Mouse (Mus musculus): ENCODE data around the gene Atp2b1. TPM values are rescaled to one million over a fixed set of nuclear protein-coding genes. Genes with fewer than 3 reads are reported as not detected.

The Atp2b1 gene
- polyA plus RNA-seq, 1 experiment from 2014 or later: 330 TPM

DNA sequence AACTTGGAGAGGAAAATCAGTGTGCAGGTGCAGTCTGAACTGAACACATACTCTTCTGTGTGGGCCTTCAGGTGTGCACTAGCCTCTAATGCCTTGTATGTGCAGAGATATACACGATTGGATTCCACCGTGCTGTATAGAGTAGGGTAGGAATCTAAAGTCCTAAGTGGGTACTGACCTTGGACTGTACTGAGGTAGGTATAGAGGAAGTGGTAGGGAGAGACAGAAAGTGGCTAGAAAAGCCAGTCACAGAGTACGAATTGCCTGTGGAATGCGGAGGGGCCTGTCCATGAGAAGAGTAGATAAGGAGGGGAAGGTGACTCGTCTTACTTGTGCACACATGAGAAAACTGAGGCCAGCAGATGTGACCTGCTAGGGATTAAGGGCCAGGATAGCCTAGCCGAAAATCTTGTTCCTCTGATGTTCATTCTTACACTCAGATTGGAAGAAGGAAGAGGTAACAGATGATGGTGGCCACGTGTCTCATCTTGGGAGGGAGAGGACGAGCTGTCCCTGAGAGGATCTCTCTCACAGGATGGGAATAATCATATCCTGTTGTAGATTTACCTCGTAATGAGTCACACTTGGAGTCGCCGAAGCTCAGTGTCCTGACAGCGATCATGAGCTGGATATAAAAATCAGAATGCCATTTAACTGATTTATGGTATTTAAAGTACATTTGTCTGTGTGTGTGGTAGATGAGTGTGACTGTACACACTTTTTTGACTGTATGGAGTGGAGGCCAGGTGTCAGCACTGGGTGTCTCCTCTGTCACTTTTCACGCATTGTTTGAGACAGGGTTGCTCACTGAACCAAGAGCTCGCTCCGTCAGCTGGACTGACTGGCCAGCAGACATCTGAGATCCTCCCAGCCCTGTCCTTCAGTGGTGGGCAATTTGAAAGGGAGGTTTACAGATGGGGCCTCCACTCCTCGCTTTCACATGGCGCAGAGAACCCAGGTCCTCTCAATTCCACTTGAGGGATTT is 37.4 kb downstream of the Atp2b1 start:
- no peak overlapping the region for H3K27ac ChIP-seq (ENCODE audit: low read depth, low read length)
- no peak overlapping the region for H3K4me3 ChIP-seq (ENCODE audit: low read length)
- H3K9me3 ChIP-seq (ENCODE audit: control insufficient read depth, low read length): no peaks in the 10 kb centered on the region
- no peak for ATAC-seq
- no peak overlapping the region for H3K4me2 ChIP-seq (ENCODE audit: low read length)
- H3K4me1 ChIP-seq (ENCODE audit: control insufficient read depth, insufficient read depth, low read depth, low read length): peaks cover 6% of the 10 kb centered on the region; the same call in 1 of the 2 replicates
- 90% methylated on average over 17 of the region's 17 CpGs for WGBS
- no peak overlapping the region for H3K9ac ChIP-seq (ENCODE audit: low read depth, low read length)
- no peaks in the 10 kb centered on the region for H3K36me3 ChIP-seq (ENCODE audit: control insufficient read depth, insufficient read depth, low read length)
- no peaks in the 10 kb centered on the region for H3K27me3 ChIP-seq (replicated peaks; ENCODE audit: control insufficient read depth, insufficient read depth, low read length)

- H3K9me3 ChIP-seq (ENCODE audit: control insufficient read depth, low read length): no peaks in the 10 kb centered on the region
- H3K4me3 ChIP-seq (ENCODE audit: low read length): no peak overlapping the region
- no peaks in the 10 kb centered on the region for H3K4me1 ChIP-seq (ENCODE audit: control insufficient read depth, insufficient read depth, low read depth, low read length)
- WGBS: 90% methylated on average over 12 of the region's 12 CpGs
- H3K36me3 ChIP-seq (ENCODE audit: control insufficient read depth, insufficient read depth, low read length): no peaks in the 10 kb centered on the region
- no peak overlapping the region for H3K4me2 ChIP-seq (ENCODE audit: low read length)
- no peaks in the 10 kb centered on the region for H3K27me3 ChIP-seq (replicated peaks; ENCODE audit: control insufficient read depth, insufficient read depth, low read length)
- no peak for ATAC-seq
- H3K27ac ChIP-seq (ENCODE audit: low read depth, low read length): no peak overlapping the region
- H3K9ac ChIP-seq (ENCODE audit: low read depth, low read length): no peak overlapping the region
Measured at GRCm38 (mm10) chr10:98954230-98954993, 40.2 kb downstream of the Atp2b1 start.

DNA sequence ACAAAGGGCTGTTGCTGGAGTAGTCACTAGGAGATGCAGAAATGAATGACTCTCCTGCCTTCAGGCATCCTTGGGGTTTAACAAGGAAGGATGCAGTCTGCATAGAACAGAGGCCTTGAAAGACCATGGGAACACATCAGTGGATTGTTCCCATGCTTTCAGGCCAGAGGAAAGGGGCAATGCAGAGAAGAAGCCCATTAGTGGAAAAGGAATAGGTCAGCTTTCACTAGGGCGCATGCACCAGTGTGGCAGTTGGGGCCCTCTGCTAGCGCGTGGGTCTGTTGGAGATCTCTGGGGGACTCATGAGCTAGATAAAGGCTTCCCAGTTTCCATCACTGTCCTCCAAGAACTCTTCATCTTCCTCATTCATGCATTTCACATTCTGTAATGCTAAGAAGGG is 41.9 kb downstream of the Atp2b1 start:
- 94% methylated on average over 3 of the region's 3 CpGs for WGBS
- no peaks in the 10 kb centered on the region for H3K4me1 ChIP-seq (ENCODE audit: control insufficient read depth, insufficient read depth, low read depth, low read length)
- H3K4me3 ChIP-seq (ENCODE audit: low read length): no peak overlapping the region
- H3K27ac ChIP-seq (ENCODE audit: low read depth, low read length): no peak overlapping the region
- no peaks in the 10 kb centered on the region for H3K9me3 ChIP-seq (ENCODE audit: control insufficient read depth, low read length)
- H3K9ac ChIP-seq (ENCODE audit: low read depth, low read length): no peak overlapping the region
- no peak overlapping the region for H3K4me2 ChIP-seq (ENCODE audit: low read length)
- ATAC-seq: no peak
- no peaks in the 10 kb centered on the region for H3K36me3 ChIP-seq (ENCODE audit: control insufficient read depth, insufficient read depth, low read length)
- H3K27me3 ChIP-seq (replicated peaks; ENCODE audit: control insufficient read depth, insufficient read depth, low read length): no peaks in the 10 kb centered on the region

DNA sequence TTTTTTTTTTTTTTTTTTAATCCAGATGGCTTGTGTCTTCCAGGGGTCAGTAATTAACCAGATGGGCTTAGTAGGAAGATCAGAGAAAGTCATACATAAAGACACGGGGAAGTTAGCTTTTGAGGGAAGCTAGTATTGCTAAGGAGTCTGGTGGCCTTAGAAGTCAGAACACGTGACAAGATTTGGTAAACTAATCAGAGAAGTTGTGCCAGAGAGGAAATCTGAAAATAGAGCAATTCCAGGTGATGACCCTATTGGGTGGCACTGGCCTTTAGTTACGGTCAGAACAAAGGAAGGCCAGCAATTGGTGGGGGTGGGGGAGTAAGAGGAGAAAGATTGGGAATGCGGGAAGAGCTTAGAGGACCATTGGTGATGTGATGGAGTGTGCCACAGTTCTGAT is 44.5 kb downstream of the Atp2b1 start:
- H3K4me2 ChIP-seq (ENCODE audit: low read length): no peak overlapping the region
- no peak overlapping the region for H3K4me3 ChIP-seq (ENCODE audit: low read length)
- no peaks in the 10 kb centered on the region for H3K36me3 ChIP-seq (ENCODE audit: control insufficient read depth, insufficient read depth, low read length)
- H3K9ac ChIP-seq (ENCODE audit: low read depth, low read length): no peak overlapping the region
- no peak for ATAC-seq
- H3K9me3 ChIP-seq (ENCODE audit: control insufficient read depth, low read length): no peaks in the 10 kb centered on the region
- 66% methylated on average over 4 of the region's 4 CpGs for WGBS
- no peak overlapping the region for H3K27ac ChIP-seq (ENCODE audit: low read depth, low read length)
- H3K27me3 ChIP-seq (replicated peaks; ENCODE audit: control insufficient read depth, insufficient read depth, low read length): no peaks in the 10 kb centered on the region
- no peaks in the 10 kb centered on the region for H3K4me1 ChIP-seq (ENCODE audit: control insufficient read depth, insufficient read depth, low read depth, low read length)

GRCm38 (mm10) chr10:98959385-98959784 is 45.2 kb downstream of the Atp2b1 start:
- Histone ChIP-seq H3K9ac (ENCODE audit: low read depth, low read length) (no peak overlapping the region), H3K9me3 (ENCODE audit: control insufficient read depth, low read length) (no peaks in the 10 kb centered on the region), H3K36me3 (ENCODE audit: control insufficient read depth, insufficient read depth, low read length) (no peaks in the 10 kb centered on the region), H3K4me1 (ENCODE audit: control insufficient read depth, insufficient read depth, low read depth, low read length) (no peaks in the 10 kb centered on the region), H3K4me2 (ENCODE audit: low read length) (no peak overlapping the region), H3K27ac (ENCODE audit: low read depth, low read length) (no peak overlapping the region), H3K4me3 (ENCODE audit: low read length) (no peak overlapping the region), H3K27me3 (replicated peaks; ENCODE audit: control insufficient read depth, insufficient read depth, low read length) (no peaks in the 10 kb centered on the region)
- WGBS: 61% methylated on average over 6 of the region's 6 CpGs
- ATAC-seq: no peak

- Histone ChIP-seq H3K4me1 (ENCODE audit: control insufficient read depth, insufficient read depth, low read depth, low read length) (no peaks in the 10 kb centered on the region), H3K9ac (ENCODE audit: low read depth, low read length) (no peak overlapping the region), H3K36me3 (ENCODE audit: control insufficient read depth, insufficient read depth, low read length) (no peaks in the 10 kb centered on the region), H3K4me2 (ENCODE audit: low read length) (no peak overlapping the region), H3K27ac (ENCODE audit: low read depth, low read length) (no peak overlapping the region), H3K9me3 (ENCODE audit: control insufficient read depth, low read length) (no peaks in the 10 kb centered on the region), H3K4me3 (ENCODE audit: low read length) (no peak overlapping the region), H3K27me3 (replicated peaks; ENCODE audit: control insufficient read depth, insufficient read depth, low read length) (no peaks in the 10 kb centered on the region)
- WGBS: 71% methylated on average over 5 of the region's 5 CpGs
- ATAC-seq: no peak
Measured at GRCm38 (mm10) chr10:98960911-98961310, 46.7 kb downstream of the Atp2b1 start.

DNA sequence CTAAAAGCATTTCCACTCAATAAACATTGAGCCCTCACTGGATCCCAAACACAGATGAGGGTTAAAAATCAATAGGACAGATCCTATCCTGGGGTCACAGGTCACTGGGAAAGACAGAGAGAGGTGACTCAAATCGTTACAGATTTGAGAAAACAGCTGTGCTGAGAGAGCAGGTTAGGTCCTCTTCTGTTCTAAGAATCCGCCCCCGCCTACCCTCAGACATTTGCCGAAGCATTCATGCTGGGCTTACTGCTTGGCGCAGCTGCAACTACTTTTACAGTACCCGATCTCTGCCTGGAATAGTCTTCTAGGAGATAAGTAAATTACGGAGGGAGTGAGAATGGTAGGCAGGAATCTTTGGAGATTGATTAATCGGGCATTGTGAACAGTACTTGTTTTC is 47.9 kb downstream of the Atp2b1 start:
- no peak overlapping the region for H3K4me3 ChIP-seq (ENCODE audit: low read length)
- H3K36me3 ChIP-seq (ENCODE audit: control insufficient read depth, insufficient read depth, low read length): no peaks in the 10 kb centered on the region
- H3K4me2 ChIP-seq (ENCODE audit: low read length): no peak overlapping the region
- no peak for ATAC-seq
- no peaks in the 10 kb centered on the region for H3K9me3 ChIP-seq (ENCODE audit: control insufficient read depth, low read length)
- H3K27ac ChIP-seq (ENCODE audit: low read depth, low read length): no peak overlapping the region
- WGBS: 61% methylated on average over 8 of the region's 8 CpGs
- H3K27me3 ChIP-seq (replicated peaks; ENCODE audit: control insufficient read depth, insufficient read depth, low read length): no peaks in the 10 kb centered on the region
- no peaks in the 10 kb centered on the region for H3K4me1 ChIP-seq (ENCODE audit: control insufficient read depth, insufficient read depth, low read depth, low read length)
- no peak overlapping the region for H3K9ac ChIP-seq (ENCODE audit: low read depth, low read length)

DNA sequence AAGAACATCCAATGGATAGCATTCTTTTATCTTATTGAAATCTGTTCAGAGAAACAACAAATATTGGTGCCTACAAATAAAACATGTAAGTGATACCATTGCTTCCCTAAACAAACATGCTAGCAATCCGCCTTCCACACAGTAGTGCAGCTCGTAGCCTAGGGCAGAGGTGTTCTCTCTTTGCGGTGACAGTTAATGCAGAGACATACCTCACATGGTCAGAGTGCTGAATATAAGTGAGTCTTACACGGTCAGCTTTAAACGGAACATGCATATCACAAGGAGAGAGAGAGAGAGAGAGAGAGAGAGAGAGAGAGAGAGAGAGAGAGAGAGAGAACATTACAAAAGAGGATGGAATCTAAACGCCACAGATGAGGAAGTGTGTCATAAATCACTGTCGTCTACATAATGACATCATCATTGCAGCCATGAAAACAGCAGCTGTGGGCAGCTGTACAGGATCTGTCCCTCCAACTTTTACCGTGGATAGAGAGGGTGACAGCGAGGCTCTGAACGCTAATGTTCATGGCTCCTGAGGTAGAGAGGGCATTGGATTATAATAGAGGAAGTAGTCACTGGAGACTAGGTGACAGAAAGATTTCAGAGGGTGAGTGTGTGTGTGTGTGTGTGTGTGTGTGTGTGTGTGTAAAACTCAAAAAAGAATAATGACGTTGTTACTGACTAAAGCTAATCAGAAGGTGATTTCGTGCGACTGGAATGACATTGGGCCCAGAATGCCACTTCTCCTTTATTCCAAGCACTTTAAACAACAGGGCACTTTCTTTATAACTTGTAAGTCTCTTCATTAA is 52.4 kb downstream of the Atp2b1 start:
- Histone ChIP-seq H3K36me3 (ENCODE audit: control insufficient read depth, insufficient read depth, low read length) (peaks cover 6% of the 10 kb centered on the region; the same call in 1 of the 2 replicates), H3K27ac (ENCODE audit: low read depth, low read length) (no peak overlapping the region), H3K4me1 (ENCODE audit: control insufficient read depth, insufficient read depth, low read depth, low read length) (no peaks in the 10 kb centered on the region), H3K4me3 (ENCODE audit: low read length) (no peak overlapping the region), H3K4me2 (ENCODE audit: low read length) (no peak overlapping the region), H3K9me3 (ENCODE audit: control insufficient read depth, low read length) (no peaks in the 10 kb centered on the region), H3K27me3 (replicated peaks; ENCODE audit: control insufficient read depth, insufficient read depth, low read length) (no peaks in the 10 kb centered on the region), H3K9ac (ENCODE audit: low read depth, low read length) (no peak overlapping the region)
- peak; percentile 38; the same call in 1 of the 2 replicates for ATAC-seq
- WGBS: 73% methylated on average over 13 of the region's 13 CpGs
